Mouse (Mus musculus) thymus, postnatal 14 days (tissue): ENCODE measurements at regions not wholly inside any gene's neighbourhood (a gene's known extent, or its start where the extent isn't known, plus 50 kb on each side); places are given as distances from the start of the nearest gene placed in this dataset.
A peak's percentile ranks its signal among the peaks of the same experiment; 100 is the strongest.

Experiments
- DNase-seq: peaks from one replicate; pipeline ENCODE4 v3.0.0; 2021

DNA sequence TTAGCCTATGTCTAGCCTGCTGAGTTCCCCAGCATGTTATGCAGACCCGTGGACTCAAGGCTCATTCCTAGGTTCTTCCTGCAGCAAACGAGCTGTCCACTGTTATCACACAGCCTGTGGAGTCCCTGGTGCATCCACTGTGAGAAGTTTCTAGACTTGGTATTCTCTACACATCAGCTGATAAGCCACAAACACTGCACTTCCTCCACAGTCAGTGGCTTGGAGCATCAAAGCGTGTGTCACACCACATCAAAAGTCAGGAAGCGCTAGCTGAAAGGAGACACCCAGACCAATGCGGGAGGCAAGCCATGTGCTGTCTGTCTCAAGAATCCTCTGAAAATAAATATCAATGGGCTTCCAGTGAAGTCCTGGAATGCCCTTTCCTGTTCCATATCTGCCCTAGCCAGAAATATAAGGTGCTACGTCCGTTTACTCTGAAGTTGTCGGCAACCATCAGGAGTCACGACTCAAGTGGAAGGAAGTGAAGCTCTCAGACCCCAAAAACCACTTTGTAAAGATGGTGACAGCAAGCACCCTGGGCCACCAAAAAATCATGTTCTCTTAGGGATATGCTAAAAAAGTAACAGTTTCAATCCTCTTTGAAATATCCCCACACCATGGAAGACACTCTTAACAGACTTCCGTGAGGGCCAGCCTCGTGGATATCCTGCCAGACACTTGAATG lies 227.7 kb downstream of the Adgrl2 start:
- peak; percentile 38 for DNase-seq

DNA sequence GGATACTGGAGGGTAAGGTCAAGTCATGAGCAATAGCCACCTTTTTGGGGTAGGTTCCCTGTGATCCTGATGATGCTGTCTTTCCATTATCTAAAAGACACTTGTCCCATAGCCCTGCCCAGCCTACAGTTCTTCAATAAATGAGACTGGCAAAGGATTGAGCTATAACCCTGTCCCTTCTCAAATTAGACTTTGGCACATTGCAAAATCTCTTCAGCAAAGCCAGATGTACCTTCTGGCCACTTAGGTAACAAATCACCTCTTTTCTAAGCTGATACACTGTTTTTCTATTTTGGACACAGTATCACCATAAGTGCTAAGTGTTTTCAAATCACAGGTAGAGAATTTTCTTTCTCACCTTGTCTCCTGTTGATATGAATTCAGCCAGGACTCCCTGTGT lies 228.8 kb downstream of the Adgrl2 start:
- DNase-seq: no peak

DNA sequence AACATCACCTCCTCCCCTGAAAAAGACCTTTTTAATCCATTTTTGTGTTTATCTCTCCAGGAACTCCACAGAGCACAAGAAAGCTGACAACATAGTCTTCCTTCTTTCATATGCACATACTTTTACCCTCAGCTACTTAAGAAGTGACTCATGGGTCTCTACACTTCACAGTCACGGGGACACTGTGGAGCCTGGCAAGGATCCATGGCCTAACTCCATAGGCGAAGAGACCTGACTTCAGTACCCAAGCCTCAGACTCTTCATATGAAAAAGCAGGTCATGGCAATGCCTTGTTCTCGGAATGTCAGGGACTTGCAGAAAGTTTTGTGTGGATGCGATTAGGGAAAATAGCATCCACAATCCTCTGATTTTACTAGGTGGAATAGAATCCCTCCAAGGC lies 230.9 kb downstream of the Adgrl2 start:
- DNase-seq: no peak

DNA sequence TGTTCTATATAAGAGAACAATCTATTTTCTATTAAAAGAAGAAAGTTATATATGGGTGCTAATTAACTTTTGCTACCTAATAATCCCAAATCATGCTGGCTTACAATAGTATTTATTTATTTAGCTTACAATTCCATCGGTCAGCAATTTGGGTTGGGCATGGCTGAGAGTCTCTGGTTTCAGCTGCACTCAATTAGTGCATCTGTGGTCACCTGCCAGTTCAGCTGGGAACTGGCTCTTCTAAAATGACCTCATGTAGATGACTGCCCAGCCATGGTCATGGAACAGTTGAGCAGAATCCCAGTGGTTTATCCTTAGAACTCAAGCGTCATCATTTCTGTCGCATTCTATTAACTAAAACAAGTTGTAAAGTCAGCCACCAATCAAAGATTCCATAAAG lies 244.1 kb downstream of the Adgrl2 start:
- DNase-seq: no peak

DNA sequence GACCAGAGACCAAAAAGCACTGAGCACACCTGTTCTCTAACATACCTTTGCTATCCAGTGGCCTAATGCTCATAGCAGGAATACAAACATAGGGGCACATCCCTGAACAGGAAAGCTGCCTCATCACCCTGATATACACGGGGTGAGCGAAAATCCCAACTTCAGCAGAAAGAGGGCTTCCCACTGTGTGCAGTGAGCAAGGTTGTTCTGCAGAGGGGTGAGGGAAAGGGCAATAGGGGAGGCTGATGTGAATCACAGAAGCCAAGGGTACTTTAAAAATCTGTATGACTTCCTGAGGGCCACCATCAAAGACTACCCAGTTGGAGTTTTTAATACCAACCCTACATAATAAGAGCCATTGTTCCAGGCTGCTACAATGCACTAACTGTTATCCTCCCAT lies 245.7 kb downstream of the Adgrl2 start:
- DNase-seq: no peak

DNA sequence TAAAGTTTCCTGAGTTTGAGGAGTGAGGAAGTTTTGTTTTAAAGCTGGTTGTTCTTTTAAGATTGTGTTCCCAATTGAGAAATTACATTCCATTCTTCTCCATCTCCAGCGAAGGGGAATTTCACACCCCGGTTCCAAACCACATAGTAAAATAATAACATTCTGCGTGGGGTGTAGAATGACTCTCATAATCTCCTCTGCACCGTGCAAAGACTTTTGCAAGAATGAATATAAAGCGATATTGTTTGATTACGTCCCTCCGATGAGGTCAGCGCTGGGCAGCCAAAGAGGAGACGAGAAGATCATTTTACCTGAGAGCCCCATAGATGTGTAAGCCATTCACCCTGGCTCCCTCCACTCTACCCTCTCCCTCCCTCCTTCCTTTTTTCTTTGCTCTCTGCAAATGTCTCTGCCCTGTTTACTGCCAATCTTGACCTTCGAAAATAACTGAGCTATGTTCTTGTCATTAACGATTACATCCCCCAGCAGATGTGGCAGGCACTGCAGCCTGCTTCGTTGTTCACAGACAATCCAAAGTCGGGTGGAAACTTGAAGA lies 256.1 kb downstream of the Adgrl2 start:
- no peak for DNase-seq

DNA sequence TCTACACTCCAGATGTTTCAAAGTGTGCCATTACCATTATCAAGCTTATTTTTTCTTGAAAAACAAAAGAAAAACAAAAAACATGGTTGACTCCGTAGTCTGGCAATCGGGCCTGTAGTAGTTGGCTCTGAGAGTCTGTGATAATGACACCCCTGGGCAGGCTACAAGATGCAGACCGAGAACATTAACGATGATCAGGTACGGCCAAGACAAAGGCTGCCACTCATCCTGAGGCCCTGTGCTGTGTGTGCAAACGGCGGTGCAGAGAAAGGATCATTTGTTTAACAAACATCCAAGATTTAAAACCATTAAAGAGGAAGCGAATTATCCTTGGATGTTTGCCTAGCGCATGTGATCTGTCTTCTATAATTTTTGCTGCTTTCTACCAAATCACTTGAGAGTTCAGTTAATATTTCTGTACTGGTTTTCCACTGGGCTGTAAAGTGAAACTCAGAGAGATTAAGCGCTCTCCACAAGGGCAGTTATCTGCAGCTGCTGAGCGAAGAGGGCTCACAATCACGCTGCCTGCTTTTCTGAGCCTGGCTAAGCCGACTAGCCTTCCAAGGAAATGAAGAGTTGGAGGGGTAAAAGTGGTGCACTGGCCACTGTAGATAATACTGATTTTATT lies 257.0 kb downstream of the Adgrl2 start:
- DNase-seq: no peak

DNA sequence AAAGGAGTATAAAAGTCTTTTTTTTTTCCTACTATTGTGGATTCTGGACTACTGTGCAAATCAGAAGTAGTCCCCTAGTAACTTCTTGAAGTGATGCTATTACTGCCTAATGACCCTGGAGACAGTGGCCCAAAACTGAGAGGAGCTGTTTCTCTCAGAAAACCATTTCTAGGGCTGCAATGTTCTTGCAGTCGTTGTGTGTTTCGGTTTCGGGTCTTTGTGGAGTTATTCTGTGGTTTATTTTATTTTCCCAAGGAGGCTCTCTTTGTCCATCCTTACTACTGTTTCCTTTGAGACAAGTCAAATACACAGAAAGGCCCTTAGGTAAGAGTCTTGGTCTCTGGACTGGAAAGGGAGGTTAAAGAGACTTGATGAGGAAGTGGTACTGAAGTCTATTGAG lies 258.9 kb downstream of the Adgrl2 start:
- no peak for DNase-seq

DNA sequence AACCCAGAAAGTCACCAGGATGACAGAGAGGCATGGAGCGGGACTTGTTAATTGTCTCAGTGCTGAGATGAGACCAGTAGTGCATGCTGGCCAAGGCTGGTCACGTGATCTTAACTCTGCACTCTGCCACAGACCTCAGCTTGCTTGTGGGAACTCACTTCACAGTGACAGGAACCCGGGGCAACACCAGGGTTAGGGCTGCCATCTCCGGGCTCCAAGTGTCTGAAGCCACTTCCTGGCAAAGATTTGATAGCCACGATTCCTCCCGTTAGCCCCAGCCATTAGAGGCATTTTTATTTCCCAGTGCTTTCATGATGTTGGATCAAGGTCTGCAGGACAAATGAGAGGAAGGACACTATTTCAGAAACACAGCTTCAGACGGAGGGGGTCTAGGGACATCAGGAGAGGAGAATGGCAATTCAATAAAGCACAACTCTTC lies 261.1 kb downstream of the Adgrl2 start:
- peak; percentile 12 for DNase-seq

DNA sequence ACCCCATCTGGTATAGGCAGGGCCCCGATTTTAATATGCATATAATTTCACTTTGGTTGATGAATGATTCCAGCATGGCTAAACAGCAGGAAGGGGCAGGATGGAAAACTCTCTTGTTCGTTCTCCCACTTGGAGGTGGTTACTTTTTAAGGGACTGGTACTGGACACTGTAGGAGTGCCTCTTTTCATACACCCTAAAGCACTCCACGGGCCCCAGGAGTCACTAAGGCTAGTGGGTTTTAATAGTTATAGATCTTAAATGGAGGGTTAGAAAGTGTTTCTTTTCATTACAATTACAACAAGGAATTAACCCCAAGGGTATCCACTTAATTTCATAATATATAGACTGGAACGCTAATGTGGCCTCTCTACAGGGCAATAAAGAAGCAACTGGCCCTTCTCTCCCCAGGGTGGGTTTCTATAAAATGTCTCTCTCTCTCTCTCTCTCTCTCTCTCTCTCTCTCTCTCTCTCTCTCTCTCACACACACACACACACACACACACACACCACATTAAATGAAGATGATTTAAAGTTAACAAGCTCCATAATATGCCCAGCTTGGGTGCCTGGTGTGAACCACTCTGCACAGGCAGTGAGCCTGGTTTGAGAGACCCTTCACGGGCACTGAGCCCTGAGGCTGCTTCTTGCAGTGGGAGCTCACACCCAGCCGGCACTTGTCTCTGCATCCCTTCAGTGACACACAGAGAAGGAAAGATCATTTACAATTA lies 261.7 kb downstream of the Adgrl2 start:
- DNase-seq: no peak

DNA sequence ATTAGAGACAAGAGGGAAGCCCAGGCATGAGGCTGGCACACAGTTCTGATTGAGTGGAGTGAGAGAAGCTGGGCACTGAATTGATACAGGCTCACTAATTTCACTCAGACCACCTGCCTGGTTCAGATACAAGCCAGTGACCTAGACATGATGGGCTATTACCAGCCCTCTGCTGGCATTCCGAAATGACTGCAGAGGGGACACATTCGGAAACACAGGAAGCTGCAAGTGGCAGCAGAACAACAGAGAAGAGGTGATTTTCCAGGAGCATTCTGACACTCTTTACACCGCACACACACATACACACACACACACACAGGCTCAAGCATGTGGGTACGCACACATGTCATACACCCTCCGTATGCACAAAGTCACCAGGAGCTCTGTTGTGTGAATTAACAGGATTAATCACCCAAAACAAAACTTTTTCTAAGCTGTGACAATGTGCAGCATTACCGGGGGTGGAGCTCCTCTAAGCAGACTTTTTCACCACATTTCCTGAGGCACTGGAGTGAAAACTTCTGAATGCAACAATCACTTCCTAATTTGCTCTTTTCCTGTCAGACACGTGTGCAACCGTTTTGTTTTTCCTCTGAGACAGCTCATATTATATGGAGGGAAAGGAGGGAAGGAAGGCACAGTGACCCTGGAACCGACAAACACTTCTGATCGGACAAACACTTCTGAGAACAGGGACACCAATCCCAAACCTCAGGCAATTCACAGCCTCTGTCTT lies 263.6 kb downstream of the Adgrl2 start:
- no peak for DNase-seq

DNA sequence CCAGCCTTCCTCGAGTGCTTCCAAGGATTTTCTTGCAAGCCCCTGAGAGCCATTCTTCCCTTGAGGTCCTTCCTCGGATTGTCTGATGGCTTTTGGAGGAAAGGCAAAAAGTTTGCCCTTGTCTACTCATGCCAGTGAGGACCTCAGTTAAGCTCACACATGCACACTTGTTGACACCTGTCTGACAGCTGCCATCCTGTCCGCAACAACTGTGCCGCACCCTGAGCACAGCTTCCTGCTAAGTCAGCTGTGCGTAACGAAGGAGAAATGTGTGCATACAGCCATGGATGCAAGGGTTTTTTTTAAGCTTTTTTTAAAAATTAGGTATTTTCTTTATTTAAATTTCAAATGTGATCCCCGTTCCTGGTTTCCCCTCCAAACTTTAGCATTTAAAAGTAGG lies 293.8 kb downstream of the Adgrl2 start:
- no peak for DNase-seq

DNA sequence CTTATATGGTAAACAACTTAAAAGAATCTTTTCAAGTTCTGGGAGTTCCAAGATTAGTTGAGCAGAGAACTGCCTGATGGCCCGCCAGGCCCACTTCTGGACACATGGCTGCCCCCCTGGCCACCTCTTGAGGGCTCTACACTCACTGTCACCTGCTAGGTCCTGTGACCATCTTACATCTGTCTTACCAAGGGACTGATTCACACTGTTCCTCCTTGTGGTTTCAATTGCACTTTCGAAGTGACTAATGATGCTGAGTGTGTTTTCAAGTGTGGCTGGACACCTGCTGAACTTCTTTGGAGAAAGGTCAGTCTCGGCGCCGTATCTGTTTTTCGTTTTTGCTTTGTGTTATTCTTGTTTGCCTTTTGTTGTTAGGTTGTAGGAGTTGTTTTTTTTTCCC lies 294.9 kb downstream of the Adgrl2 start:
- no peak for DNase-seq

DNA sequence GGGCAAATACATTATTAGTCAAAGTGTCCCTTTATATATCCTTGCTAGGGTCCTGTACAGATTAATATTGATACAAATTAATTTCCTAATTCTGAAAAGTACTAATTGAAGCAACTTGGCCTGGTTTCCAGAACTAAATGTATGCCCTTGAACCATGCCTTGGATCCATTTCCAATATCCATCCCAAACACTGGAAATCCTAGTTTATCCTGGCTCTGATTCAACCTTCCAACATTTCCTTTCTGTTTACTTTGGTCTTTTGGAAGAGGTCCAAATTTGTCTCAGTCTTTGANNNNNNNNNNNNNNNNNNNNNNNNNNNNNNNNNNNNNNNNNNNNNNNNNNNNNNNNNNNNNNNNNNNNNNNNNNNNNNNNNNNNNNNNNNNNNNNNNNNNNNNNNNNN lies 307.2 kb downstream of the Adgrl2 start:
- DNase-seq: no peak

DNA sequence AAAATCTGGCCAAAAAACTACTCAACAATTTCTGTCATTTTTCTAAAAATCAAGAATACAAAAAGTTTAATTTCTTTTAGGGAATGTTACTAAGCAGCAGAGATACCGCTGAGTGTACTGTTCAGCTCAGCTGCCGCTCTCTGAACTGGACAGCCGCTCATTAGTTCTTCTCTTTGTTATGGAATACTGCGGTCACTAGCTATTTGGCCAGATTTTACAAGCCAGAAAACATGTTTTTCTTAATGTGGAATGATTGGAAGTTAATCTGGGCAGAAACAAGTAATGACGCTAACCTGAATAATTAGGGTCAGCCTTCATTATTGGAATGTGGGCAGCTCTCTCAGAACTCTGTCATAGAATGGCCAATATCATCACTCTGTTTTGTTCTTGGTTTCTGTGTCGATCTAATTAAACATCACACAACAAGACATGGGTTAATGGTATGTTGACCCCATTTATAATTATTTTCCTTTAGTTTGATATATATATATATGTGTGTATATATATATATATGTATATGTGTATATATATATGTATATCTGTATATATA lies 307.8 kb downstream of the Adgrl2 start:
- no peak for DNase-seq

DNA sequence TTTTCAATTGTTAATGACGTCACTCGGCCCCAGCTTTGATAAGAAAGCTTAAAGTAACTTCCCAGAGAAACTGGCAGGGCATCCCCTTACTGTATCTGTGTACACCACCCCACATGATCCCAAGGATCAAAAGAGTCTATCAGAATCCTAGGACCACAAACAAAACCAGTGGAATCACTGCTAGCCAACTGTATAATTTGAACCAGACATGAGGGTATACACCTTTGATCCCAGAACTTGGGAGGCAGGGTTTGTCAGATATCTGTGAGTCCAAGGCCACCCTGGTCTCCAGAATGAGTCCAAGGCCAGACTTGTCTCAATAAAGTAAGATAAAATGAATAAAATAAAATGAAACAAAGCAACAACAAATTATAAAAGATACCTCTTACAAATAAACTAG lies 309.2 kb downstream of the Adgrl2 start:
- no peak for DNase-seq

DNA sequence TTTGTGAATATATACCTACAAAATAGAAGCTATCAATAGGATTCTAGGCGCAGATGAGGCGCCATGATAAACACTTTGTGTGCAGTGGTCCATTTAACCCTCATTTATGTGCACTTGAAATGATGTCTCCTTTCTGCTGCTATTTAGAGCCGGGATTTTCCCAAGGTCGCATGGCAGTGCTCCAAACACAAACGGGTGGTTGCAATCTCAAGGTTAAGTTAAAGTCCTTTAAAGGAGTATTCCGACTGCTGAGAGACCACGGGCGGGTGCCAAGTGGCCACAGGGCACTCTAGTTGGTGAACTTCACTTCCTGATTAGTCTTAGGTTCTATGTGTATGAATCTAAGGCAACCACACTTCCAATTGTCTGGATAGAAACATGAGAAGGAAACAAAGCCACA lies 309.6 kb downstream of the Adgrl2 start:
- DNase-seq: no peak

DNA sequence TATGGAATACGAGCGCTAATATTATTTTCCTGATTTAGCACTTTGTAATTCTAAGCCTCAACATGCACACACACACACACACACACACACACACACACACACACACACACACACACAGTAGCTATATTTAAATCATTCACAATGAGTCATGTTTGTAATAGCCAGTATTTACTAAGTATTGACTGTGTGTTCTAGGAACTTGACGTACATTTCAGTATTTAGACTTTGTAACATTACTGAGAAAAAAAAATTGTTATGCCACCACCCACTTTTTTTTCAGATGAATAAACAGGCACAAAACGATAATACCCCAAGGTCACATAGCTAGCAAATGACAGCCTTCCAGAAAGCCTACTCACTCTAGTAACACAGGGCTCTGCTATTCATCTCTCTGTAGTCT lies 310.3 kb downstream of the Adgrl2 start:
- no peak for DNase-seq

DNA sequence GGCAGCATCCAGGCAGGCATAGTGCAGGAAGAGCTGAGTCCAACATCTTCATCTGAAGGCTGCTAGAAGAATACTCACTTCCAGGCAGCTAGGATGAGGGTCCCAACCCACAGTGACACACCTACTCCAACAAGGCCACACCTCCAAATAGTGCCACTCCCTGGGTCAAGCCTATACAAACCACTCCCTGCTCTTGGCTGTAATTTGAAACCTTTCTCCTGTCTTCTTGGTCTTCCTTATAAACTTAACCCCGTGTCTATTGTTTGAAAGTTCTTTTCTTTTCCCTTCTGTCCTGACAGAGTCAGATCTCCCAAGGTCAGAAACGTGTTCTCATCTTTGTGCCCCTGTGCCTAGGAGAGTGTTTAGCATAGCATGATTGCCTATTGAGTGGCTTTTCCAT lies 311.2 kb downstream of the Adgrl2 start:
- no peak for DNase-seq

DNA sequence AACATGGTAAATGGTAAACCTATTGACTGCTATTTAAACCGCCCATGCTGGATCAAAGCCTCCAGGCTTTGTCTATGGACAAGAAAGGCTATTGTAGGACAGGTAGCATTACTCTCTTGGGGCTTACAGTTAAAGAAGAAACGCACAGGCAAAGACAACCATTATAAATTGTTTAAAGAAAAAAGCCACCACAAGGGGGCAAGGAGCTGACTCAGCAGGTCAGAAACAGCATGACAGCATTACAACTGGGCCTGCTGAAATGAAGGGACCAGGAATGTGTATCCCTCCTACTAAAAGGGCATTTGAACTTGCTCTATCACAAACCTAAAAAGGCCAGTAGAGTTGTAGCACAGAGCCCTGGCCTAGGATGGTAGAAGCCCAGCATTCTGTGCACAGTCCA lies 314.3 kb downstream of the Adgrl2 start:
- DNase-seq: no peak

DNA sequence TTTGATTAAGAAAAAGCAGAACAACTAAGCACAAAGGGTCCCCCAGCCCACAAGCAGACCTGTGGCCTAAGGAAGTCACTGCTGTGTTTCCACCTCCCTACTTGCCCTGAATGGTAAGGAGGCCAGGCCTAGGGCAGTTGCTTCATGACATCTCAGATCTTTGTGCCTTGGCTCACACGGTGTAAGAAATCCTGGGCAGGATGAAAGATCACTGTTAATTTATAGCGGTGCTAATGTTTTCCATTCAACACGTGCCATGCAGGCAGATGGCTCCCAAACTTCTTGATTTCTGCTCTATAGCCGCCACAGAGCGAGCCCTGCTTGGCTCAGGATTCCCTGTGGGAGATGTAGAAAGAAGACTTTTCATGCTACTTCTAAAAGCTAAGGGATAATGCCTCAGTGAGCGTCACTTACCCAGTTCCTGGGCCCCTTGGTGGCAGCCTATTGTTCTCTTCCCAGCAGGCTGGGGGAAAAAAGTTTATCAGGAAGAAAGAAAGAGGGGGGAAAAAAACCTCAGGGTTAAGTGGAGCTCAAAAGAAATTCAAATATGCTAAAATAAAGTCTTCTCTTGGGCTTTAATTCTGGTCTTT lies 327.4 kb downstream of the Adgrl2 start:
- DNase-seq: no peak

DNA sequence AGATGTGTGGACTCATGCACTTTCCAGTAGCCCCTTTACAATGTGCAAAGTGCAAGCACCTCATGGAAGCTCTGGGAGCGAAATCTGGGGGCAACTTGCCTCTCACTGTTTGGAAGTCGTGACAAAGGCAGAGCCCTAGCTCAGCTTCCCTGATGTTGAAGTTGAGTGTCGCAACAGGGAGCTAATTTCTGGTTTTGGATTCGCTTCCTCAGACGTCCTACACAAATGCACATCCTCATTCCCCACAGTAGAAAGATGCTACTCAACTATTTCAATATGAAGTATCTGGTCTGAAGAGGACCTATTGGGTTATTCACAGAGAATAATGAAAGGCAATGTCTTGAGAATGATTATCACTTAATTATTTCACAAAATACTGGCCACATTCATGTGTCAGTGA lies 331.3 kb downstream of the Adgrl2 start:
- DNase-seq: no peak

DNA sequence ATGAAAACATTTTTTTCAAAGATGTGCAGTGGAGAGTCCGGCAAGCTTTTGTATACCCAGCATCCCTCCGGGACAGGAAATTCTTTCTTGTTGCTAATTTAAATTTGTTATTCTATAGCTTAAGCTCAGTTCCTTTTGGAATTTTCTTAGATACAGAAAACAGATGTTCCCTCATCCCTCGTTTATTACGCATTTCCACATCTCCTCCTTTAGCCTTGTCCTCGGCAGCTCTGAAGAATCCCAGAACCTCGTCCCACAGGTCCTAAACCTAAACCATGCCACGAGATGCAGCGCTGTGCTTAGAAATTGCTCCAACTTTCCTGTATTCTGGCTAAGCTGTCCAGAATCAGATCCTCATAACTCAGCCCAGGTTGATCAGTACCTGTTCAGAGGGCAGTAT lies 332.0 kb downstream of the Adgrl2 start:
- DNase-seq: no peak
